Mouse (Mus musculus) small intestine, adult 2 months (tissue): ENCODE results near the gene Siva1.

ENCODE experiments used
- CTCF ChIP-seq: fragments of 200-500 bp; IDR thresholded peaks from 2 replicates; pipeline ENCODE4 v1.5.1; 2012; ENCODE audit warnings: low read depth, mild to moderate bottlenecking, control low read depth, inconsistent platforms, low read length, moderate library complexity, mixed read lengths; ENCODE audit not compliant: insufficient replicate concordance, insufficient read length; ENCODE audit errors: extremely low read depth
- POLR2A ChIP-seq: fragments of 200-500 bp; IDR thresholded peaks from 2 replicates; pipeline ENCODE4 v1.6.1; 2012; ENCODE audit warnings: low read depth, mild to moderate bottlenecking, control low read depth, inconsistent platforms, low read length, moderate library complexity

- TF ChIP-seq CTCF = peak; percentile 76; the same call in 1 of the 2 replicates
- peak; percentile 33; the same call in 1 of the 2 replicates for TF ChIP-seq POLR2A
Measured at GRCm38 (mm10) chr12:112675245-112676035, 31.0 kb downstream of the Siva1 start.
